Mouse (Mus musculus) olfactory bulb, adult 2 months (tissue): Measurements from ENCODE around the gene Pou2f2.

Experiments used
- CTCF ChIP-seq: fragments of 200-500 bp; IDR thresholded peaks from 2 replicates; pipeline ENCODE4 v1.5.1; 2012; ENCODE audit warnings: low read depth, mild to moderate bottlenecking, low read length, moderate library complexity; ENCODE audit not compliant: insufficient read depth
- POLR2A ChIP-seq: fragments of 200-500 bp; IDR thresholded peaks from 2 replicates; pipeline ENCODE4 v1.6.1; 2012; ENCODE audit warnings: mild to moderate bottlenecking, low read depth, low read length, moderate library complexity; ENCODE audit not compliant: insufficient read depth

DNA sequence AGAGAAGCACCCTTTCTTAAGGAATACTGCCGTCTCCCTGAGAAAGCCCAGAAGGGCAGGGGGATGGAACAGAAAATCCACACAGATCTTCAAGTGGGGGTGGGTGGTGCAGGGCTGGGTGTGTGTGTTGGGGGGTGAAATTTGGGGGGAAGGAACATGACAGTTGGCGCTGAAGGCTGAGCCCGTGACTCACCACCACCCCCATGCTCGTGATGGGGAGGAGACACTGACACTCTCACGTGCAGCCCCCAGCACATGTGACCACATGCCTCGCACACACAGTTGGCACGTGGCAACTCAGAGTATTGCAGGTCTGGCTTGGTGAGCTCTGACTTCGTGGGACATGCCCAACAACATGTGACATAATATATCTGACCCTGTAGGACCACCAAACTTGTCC lies 105.6 kb downstream of the Pou2f2 start:
- no peak for TF ChIP-seq POLR2A
- no peak for TF ChIP-seq CTCF
